Comparison of ENCODE assay signal across 8 mouse cellular contexts in genomic region chr19:44408223-44408545, GRCm38 (mm10). TPM values are rescaled to one million over a fixed set of nuclear protein-coding genes. Genes with fewer than 3 reads are reported as not detected.
DNase-seq lines count a peak whose midpoint lies in the region; ATAC-seq lines count a peak whose summit lies in the region.

No protein-coding gene starts in this region.

- under 1% methylated on average over 14 of the region's 14 CpGs for WGBS in forebrain, embryonic 15.5 days
- WGBS in hindbrain, embryonic 10.5 days = under 1% methylated on average over 14 of the region's 14 CpGs
- under 1% methylated on average over 14 of the region's 14 CpGs for WGBS in lung, embryonic 16.5 days

- peak overlapping the region; percentile 80 for H3K27ac ChIP-seq in forebrain, embryonic 15.5 days (replicated peaks)
- H3K27ac ChIP-seq in hindbrain, embryonic 10.5 days = peak overlapping the region; percentile 89
- no peak overlapping the region for H3K27ac ChIP-seq in lung, embryonic 16.5 days (ENCODE audit: low read length)

- peak overlapping the region; percentile 85 for H3K4me2 ChIP-seq in forebrain, embryonic 15.5 days (replicated peaks)
- peak overlapping the region; percentile 59 for H3K4me2 ChIP-seq in lung, embryonic 16.5 days (ENCODE audit: low read depth, low read length)

- peaks cover 20% of the 10 kb centered on the region for H3K4me1 ChIP-seq in forebrain, embryonic 15.5 days
- peaks cover 43% of the 10 kb centered on the region for H3K4me1 ChIP-seq in hindbrain, embryonic 10.5 days (replicated peaks)
- peaks cover 10% of the 10 kb centered on the region for H3K4me1 ChIP-seq in lung, embryonic 16.5 days (replicated peaks; ENCODE audit: control insufficient read depth, insufficient read depth, low read length)

- peak; percentile 82 for ATAC-seq in forebrain, embryonic 15.5 days (replicated peaks)
- peak; percentile 88 for ATAC-seq in lung, embryonic 16.5 days (ENCODE audit: low read depth)

- 0 out of 2 replicates have a peak, but pooled peaks cover 4% of the 10 kb centered on the region for H3K27me3 ChIP-seq in forebrain, embryonic 15.5 days
- H3K27me3 ChIP-seq in hindbrain, embryonic 10.5 days (ENCODE audit: insufficient read depth, poor library complexity, severe bottlenecking) = peaks cover 20% of the 10 kb centered on the region; the same call in 1 of the 2 replicates
- peaks cover 2% of the 10 kb centered on the region; the same call in 1 of the 2 replicates for H3K27me3 ChIP-seq in lung, embryonic 16.5 days (ENCODE audit: control insufficient read depth, insufficient read depth, low read depth, low read length)

- peak; percentile 69 for DNase-seq in MEL-GATA-1-ER (ENCODE audit: extremely low read depth, low read depth)
- peak; percentile 64 for DNase-seq in cerebellum, adult 11-12 months
- DNase-seq in hindbrain, embryonic 10.5 days (ENCODE audit: low spot score) = peak; percentile 69
- DNase-seq in layer of hippocampus, adult 9-11 months = peak; percentile 55
- peak; percentile 36 for DNase-seq in ovary, postnatal 14 days (ENCODE audit: low spot score)
- DNase-seq in T-cell, adult 2 months (ENCODE audit: low spot score) = no peak

- peak overlapping the region; percentile 54 for H3K9ac ChIP-seq in forebrain, embryonic 15.5 days (replicated peaks)
- peak overlapping the region; percentile 6 for H3K9ac ChIP-seq in lung, embryonic 16.5 days (ENCODE audit: low read length)

- no peaks in the 10 kb centered on the region for H3K9me3 ChIP-seq in forebrain, embryonic 15.5 days
- H3K9me3 ChIP-seq in hindbrain, embryonic 10.5 days = no peaks in the 10 kb centered on the region
- no peaks in the 10 kb centered on the region for H3K9me3 ChIP-seq in lung, embryonic 16.5 days (ENCODE audit: control insufficient read depth, low read length)

- peak overlapping the region; percentile 54 for H3K4me3 ChIP-seq in forebrain, embryonic 15.5 days
- peak overlapping the region; percentile 67 for H3K4me3 ChIP-seq in hindbrain, embryonic 10.5 days
- H3K4me3 ChIP-seq in lung, embryonic 16.5 days (ENCODE audit: low read length) = peak overlapping the region; percentile 41

- H3K36me3 ChIP-seq in forebrain, embryonic 15.5 days = no peaks in the 10 kb centered on the region
- peaks cover 23% of the 10 kb centered on the region for H3K36me3 ChIP-seq in hindbrain, embryonic 10.5 days
- no peaks in the 10 kb centered on the region for H3K36me3 ChIP-seq in lung, embryonic 16.5 days (ENCODE audit: control insufficient read depth, insufficient read depth, low read length)

RNA-seq across cellular contexts. Expression of gene Scd1, which starts 0.5 kb away (rescaled TPM):
- 3.5 and 4.0 TPM in 2 replicates for polyA plus RNA-seq in forebrain, embryonic 15.5 days (2015; fragmentation: Nextera tagmentation; extraction: Ambion mirVana)
- polyA plus RNA-seq in hindbrain, embryonic 10.5 days (2016; fragmentation: Nextera tagmentation; extraction: Ambion mirVana) = 10.9 and 16.4 TPM in 2 replicates
- polyA plus RNA-seq in lung, embryonic 16.5 days (2015; fragmentation: Nextera tagmentation; extraction: Ambion mirVana) = 2.3 and 2.7 TPM in 2 replicates
